Mouse (Mus musculus): ENCODE results near the gene Olfr874. TPM values are rescaled to one million over a fixed set of nuclear protein-coding genes. Genes with fewer than 3 reads are reported as not detected.
"Not testable (repeated sequence)": the region's sequence is repeated elsewhere in the genome, so short reads cannot be mapped to it uniquely, and the experiment has no call there.

Olfr874 gene
- polyA plus RNA-seq, 1 experiment: 0.53 TPM

DNA sequence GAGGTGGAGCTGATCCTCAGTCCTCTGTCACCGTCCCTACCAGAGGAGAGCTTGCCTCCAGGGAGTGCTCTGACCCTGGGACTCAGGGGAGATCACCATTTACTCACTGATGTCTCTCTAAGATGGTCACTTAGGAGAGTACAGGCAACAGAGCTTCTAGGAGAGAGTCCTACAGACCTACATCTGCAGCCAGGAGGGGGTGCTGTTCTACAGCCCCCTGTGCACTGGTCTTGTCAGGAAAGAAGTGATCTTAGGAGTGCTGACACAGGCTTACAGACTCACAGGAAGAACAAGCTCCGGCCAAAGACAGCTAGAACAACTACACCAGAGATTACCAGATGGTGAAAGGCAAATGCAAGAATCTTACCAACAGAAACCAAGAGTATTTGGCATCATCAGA, 17.6 kb downstream of the Olfr874 start:
- Histone ChIP-seq H3K27ac (ENCODE audit: control insufficient read depth, insufficient read depth, low read depth, low read length) (no peak overlapping the region), H3K27me3 (ENCODE audit: control insufficient read depth, insufficient read depth, low read length) (no peaks in the 10 kb centered on the region), H3K4me3 (ENCODE audit: control insufficient read depth, low read depth, low read length) (no peak overlapping the region), H3K4me1 (ENCODE audit: control insufficient read depth, insufficient read depth, low read length) (no peaks in the 10 kb centered on the region), H3K36me3 (ENCODE audit: control insufficient read depth, insufficient read depth, low read length) (no peaks in the 10 kb centered on the region)
- TF ChIP-seq CTCF (IDR thresholded peaks at IDR 0.05; ENCODE audit: control insufficient read depth, insufficient read depth, insufficient replicate concordance, low read depth, low read length) (no peak), POLR2A (IDR thresholded peaks at IDR 0.05; ENCODE audit: control insufficient read depth, low read depth, low read length) (no peak)

- H3K27me3 ChIP-seq (ENCODE audit: control insufficient read depth, insufficient read depth, low read length): no peaks in the 10 kb centered on the region
- H3K4me3 ChIP-seq (ENCODE audit: control insufficient read depth, low read depth, low read length): no peak overlapping the region
- H3K27ac ChIP-seq (ENCODE audit: control insufficient read depth, insufficient read depth, low read depth, low read length): no peak overlapping the region
- no peaks in the 10 kb centered on the region for H3K36me3 ChIP-seq (ENCODE audit: control insufficient read depth, insufficient read depth, low read length)
- no peaks in the 10 kb centered on the region for H3K4me1 ChIP-seq (ENCODE audit: control insufficient read depth, insufficient read depth, low read length)
- no peak for TF ChIP-seq CTCF (IDR thresholded peaks at IDR 0.05; ENCODE audit: control insufficient read depth, insufficient read depth, insufficient replicate concordance, low read depth, low read length)
- no peak for TF ChIP-seq POLR2A (IDR thresholded peaks at IDR 0.05; ENCODE audit: control insufficient read depth, low read depth, low read length)
Observed at GRCm38 (mm10) chr9:37770661-37771060, 25.8 kb downstream of the Olfr874 start.

GRCm38 (mm10) chr9:37771759-37772158, 26.9 kb downstream of the Olfr874 start, which contains the start of gene Olfr875:
Gene Olfr875 (plus strand): TSS chr9:37771857.
- TF ChIP-seq POLR2A (IDR thresholded peaks at IDR 0.05; ENCODE audit: control insufficient read depth, low read depth, low read length): no peak
- TF ChIP-seq CTCF (IDR thresholded peaks at IDR 0.05; ENCODE audit: control insufficient read depth, insufficient read depth, insufficient replicate concordance, low read depth, low read length): no peak
- Histone ChIP-seq H3K4me3 (ENCODE audit: control insufficient read depth, low read depth, low read length) (no peak within 1 kb of the TSS), H3K27ac (ENCODE audit: control insufficient read depth, insufficient read depth, low read depth, low read length) (no peak within 1 kb of the TSS), H3K27me3 (ENCODE audit: control insufficient read depth, insufficient read depth, low read length) (no peaks in the 10 kb centered on the region), H3K36me3 (ENCODE audit: control insufficient read depth, insufficient read depth, low read length) (no peaks in the 10 kb centered on the region), H3K4me1 (ENCODE audit: control insufficient read depth, insufficient read depth, low read length) (no peaks in the 10 kb centered on the region)

DNA sequence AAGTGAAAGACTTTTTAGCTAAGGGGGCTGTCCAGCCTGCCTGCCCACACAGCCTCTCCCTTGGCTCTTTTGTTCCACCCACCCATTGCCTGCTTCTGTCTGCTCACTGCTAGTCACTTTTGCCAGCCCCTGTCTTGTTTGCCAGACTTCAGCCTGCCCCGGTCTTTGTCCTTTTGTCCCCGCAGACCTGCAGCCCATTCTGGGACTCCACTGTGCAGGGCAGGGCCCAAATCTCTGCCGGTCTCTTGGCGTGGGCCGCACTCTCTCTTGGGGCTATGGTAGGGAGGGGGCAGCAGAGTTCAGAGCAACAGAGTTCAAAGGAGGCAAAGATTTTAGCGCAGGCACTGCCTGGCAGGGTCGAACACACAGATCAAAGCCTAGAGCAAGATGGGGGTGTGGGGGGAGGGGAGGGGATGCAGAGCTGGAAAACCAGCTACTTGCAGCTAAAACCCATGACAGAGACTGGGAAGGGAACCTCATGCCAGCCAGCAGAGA, 37.9 kb downstream of the Olfr874 start:
- no peak for TF ChIP-seq POLR2A (IDR thresholded peaks at IDR 0.05; ENCODE audit: control insufficient read depth, low read depth, low read length)
- no peak for TF ChIP-seq CTCF (IDR thresholded peaks at IDR 0.05; ENCODE audit: control insufficient read depth, insufficient read depth, insufficient replicate concordance, low read depth, low read length)
- Histone ChIP-seq H3K27ac (ENCODE audit: control insufficient read depth, insufficient read depth, low read depth, low read length) (no peak overlapping the region), H3K36me3 (ENCODE audit: control insufficient read depth, insufficient read depth, low read length) (no peaks in the 10 kb centered on the region), H3K4me3 (ENCODE audit: control insufficient read depth, low read depth, low read length) (no peak overlapping the region), H3K4me1 (ENCODE audit: control insufficient read depth, insufficient read depth, low read length) (no peaks in the 10 kb centered on the region), H3K27me3 (ENCODE audit: control insufficient read depth, insufficient read depth, low read length) (no peaks in the 10 kb centered on the region)

- H3K36me3 ChIP-seq (ENCODE audit: control insufficient read depth, insufficient read depth, low read length); H3K4me3 ChIP-seq (ENCODE audit: control insufficient read depth, low read depth, low read length); H3K4me1 ChIP-seq (ENCODE audit: control insufficient read depth, insufficient read depth, low read length); H3K27me3 ChIP-seq (ENCODE audit: control insufficient read depth, insufficient read depth, low read length); H3K27ac ChIP-seq (ENCODE audit: control insufficient read depth, insufficient read depth, low read depth, low read length): not testable (repeated sequence)
Observed at GRCm38 (mm10) chr9:37783394-37784387, 38.8 kb downstream of the Olfr874 start.

DNA sequence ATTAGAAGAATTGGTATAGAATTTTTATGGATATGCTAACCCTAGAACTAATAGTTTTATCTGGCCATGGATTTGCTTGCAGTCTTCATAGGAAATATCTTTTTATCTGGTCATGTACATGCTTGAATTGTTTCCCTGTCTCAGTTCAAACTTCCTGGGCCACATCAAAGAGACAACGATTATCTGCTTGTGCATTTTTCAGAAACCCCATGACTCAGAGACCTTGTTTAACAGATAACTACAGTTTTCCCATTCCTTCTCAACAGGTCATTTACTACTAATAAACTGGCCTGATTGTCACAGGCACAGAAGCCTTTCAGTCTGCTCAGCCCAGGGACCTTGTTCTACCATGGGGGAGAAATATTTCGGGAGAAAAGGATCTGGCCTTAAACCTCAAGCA, 41.5 kb downstream of the Olfr874 start:
- no peak for TF ChIP-seq CTCF (IDR thresholded peaks at IDR 0.05; ENCODE audit: control insufficient read depth, insufficient read depth, insufficient replicate concordance, low read depth, low read length)
- TF ChIP-seq POLR2A (IDR thresholded peaks at IDR 0.05; ENCODE audit: control insufficient read depth, low read depth, low read length): no peak
- Histone ChIP-seq H3K36me3 (ENCODE audit: control insufficient read depth, insufficient read depth, low read length) (no peaks in the 10 kb centered on the region), H3K4me3 (ENCODE audit: control insufficient read depth, low read depth, low read length) (no peak overlapping the region), H3K27ac (ENCODE audit: control insufficient read depth, insufficient read depth, low read depth, low read length) (no peak overlapping the region), H3K4me1 (ENCODE audit: control insufficient read depth, insufficient read depth, low read length) (no peaks in the 10 kb centered on the region), H3K27me3 (ENCODE audit: control insufficient read depth, insufficient read depth, low read length) (no peaks in the 10 kb centered on the region)

Other genes starting within 250 kb of the Olfr874 start
- 3.0 and 3.1 TPM in 2 replicates for gene Esam, start 217.0 kb upstream of the Olfr874 start, polyA plus RNA-seq (2012; rRNA removed)
- gene Vsig2, start 205.9 kb upstream of the Olfr874 start, polyA plus RNA-seq (2012; rRNA removed): 0.60 and 0.89 TPM in 2 replicates
- gene Nrgn, start 192.2 kb upstream of the Olfr874 start, polyA plus RNA-seq (2012; rRNA removed): 25.1 and 29.4 TPM in 2 replicates
- gene Siae, start 189.4 kb upstream of the Olfr874 start, polyA plus RNA-seq (2012; rRNA removed): 9.6 and 11.9 TPM in 2 replicates
- 547 and 582 TPM in 2 replicates for gene Spa17, start 131.4 kb upstream of the Olfr874 start, polyA plus RNA-seq (2012; rRNA removed)
- 84.6 and 91.2 TPM in 2 replicates for gene Tbrg1, start 87.8 kb upstream of the Olfr874 start, polyA plus RNA-seq (2012; rRNA removed)
- gene Panx3, start 75.9 kb upstream of the Olfr874 start, polyA plus RNA-seq (2012; rRNA removed): 0.70 and 0.85 TPM in 2 replicates
- gene Olfr160, start 28.9 kb upstream of the Olfr874 start, polyA plus RNA-seq (2012; rRNA removed): 0.19 TPM in 1 of 2 replicates, not detected in the other
- 0.17 TPM in 1 of 2 replicates, not detected in the other for gene Olfr875, start 26.8 kb downstream of the Olfr874 start, polyA plus RNA-seq (2012; rRNA removed)
- not detected in 2 replicates for gene Olfr876, start 57.9 kb downstream of the Olfr874 start, polyA plus RNA-seq (2012; rRNA removed)
- not detected in 2 replicates for gene Olfr877, start 109.2 kb downstream of the Olfr874 start, polyA plus RNA-seq (2012; rRNA removed)
- gene Olfr145, start 151.6 kb downstream of the Olfr874 start, polyA plus RNA-seq (2012; rRNA removed): not detected in 2 replicates
- not detected in 2 replicates for gene Olfr878, start 172.7 kb downstream of the Olfr874 start, polyA plus RNA-seq (2012; rRNA removed)
- not detected in 2 replicates for gene Olfr881, start 246.7 kb downstream of the Olfr874 start, polyA plus RNA-seq (2012; rRNA removed)

All from testis, adult 2 months (tissue).